Mouse (Mus musculus) 3T3-L1 (cell line): ENCODE measurements at regions not wholly inside any gene's neighbourhood (a gene's known extent, or its start where the extent isn't known, plus 50 kb on each side); places are given as distances from the start of the nearest gene placed in this dataset.
"Not testable (repeated sequence)": the region's sequence is repeated elsewhere in the genome, so short reads cannot be mapped to it uniquely, and the experiment has no call there.

Experiments used
- DNase-seq: peaks from one replicate; pipeline ENCODE4 v3.0.0-alpha.2; 2015; ENCODE audit warnings: low read depth, low spot score

GRCm38 (mm10) chr10:57000892-57001722, 485.1 kb upstream of the Hsf2 start:
- peak; percentile 76 for DNase-seq

GRCm38 (mm10) chr10:57001723-57002110, 484.5 kb upstream of the Hsf2 start:
- no peak for DNase-seq

- DNase-seq = peak; percentile 8
These were observed 448.5 kb upstream of the Hsf2 start for GRCm38 (mm10) chr10:57037641-57038040.

- DNase-seq = no peak
These were observed 446.0 kb upstream of the Hsf2 start for GRCm38 (mm10) chr10:57040201-57040600.

- DNase-seq = no peak
These were observed 440.2 kb upstream of the Hsf2 start for GRCm38 (mm10) chr10:57046021-57046420.

- no peak for DNase-seq
These were observed 439.3 kb upstream of the Hsf2 start for GRCm38 (mm10) chr10:57046891-57047290.

GRCm38 (mm10) chr10:57047719-57048118, 438.5 kb upstream of the Hsf2 start:
- DNase-seq = no peak

- not testable (repeated sequence) for DNase-seq
These were observed 432.8 kb upstream of the Hsf2 start for GRCm38 (mm10) chr10:57053375-57053774.

- DNase-seq = no peak
These were observed 396.1 kb upstream of the Hsf2 start for GRCm38 (mm10) chr10:57090131-57090530.

GRCm38 (mm10) chr10:57095920-57096319, 390.3 kb upstream of the Hsf2 start:
- DNase-seq = no peak

GRCm38 (mm10) chr10:57113359-57113758, 372.8 kb upstream of the Hsf2 start:
- no peak for DNase-seq

GRCm38 (mm10) chr10:57114696-57115271, 371.4 kb upstream of the Hsf2 start:
- DNase-seq = no peak

GRCm38 (mm10) chr10:57121514-57121913, 364.7 kb upstream of the Hsf2 start:
- no peak for DNase-seq

GRCm38 (mm10) chr10:57127185-57127584, 359.0 kb upstream of the Hsf2 start:
- DNase-seq = no peak

- no peak for DNase-seq
These were observed 329.8 kb upstream of the Hsf2 start for GRCm38 (mm10) chr10:57156426-57156825.

GRCm38 (mm10) chr10:57156912-57157311, 329.3 kb upstream of the Hsf2 start:
- no peak for DNase-seq

GRCm38 (mm10) chr10:57160546-57160945, 325.6 kb upstream of the Hsf2 start:
- peak; percentile 84 for DNase-seq

GRCm38 (mm10) chr10:57163359-57163758, 322.8 kb upstream of the Hsf2 start:
- no peak for DNase-seq

- peak; percentile 63 for DNase-seq
These were observed 302.6 kb upstream of the Hsf2 start for GRCm38 (mm10) chr10:57183560-57183959.

GRCm38 (mm10) chr10:57210701-57211100, 275.5 kb upstream of the Hsf2 start:
- no peak for DNase-seq

GRCm38 (mm10) chr10:57231117-57231516, 255.1 kb upstream of the Hsf2 start:
- peak; percentile 64 for DNase-seq

- no peak for DNase-seq
These were observed 205.0 kb upstream of the Hsf2 start for GRCm38 (mm10) chr10:57281220-57281619.

GRCm38 (mm10) chr10:57282896-57283295, 203.3 kb upstream of the Hsf2 start:
- no peak for DNase-seq
